Mouse (Mus musculus) limb, embryonic 14.5 days (tissue): ENCODE results near the gene Sh3bp4. TPM values are rescaled to one million over a fixed set of nuclear protein-coding genes. Genes with fewer than 3 reads are reported as not detected.

Experiments
- ATAC-seq: fragments of 200-750 bp; cut with Nextera tagmentation; 2 replicates; pipeline ENCODE4 v1.8.0; 2017; ENCODE audit warnings: low read depth, moderate number of reproducible peaks, moderate TSS enrichment; ENCODE audit not compliant: low FRiP score
- DNase-seq: peaks from one replicate; pipeline ENCODE4 v3.0.0-alpha.2; 2015; ENCODE audit warnings: low spot score
- H3K27ac ChIP-seq: fragments of 300-500 bp; sonication (generic); replicated peaks from 2 replicates; pipeline ENCODE4 v1.5.1; 2014; ENCODE audit warnings: low read depth, mild to moderate bottlenecking, low read length, moderate library complexity, mixed read lengths
- H3K27me3 ChIP-seq: fragments of 300-500 bp; sonication (generic); 2 replicates; pipeline ENCODE4 v1.6.1; 2014; ENCODE audit warnings: low read length, mixed read lengths; ENCODE audit not compliant: control insufficient read depth, insufficient read depth
- H3K36me3 ChIP-seq: fragments of 300-500 bp; sonication (generic); 2 replicates; pipeline ENCODE4 v1.6.1; 2014; ENCODE audit warnings: mild to moderate bottlenecking, low read length, moderate library complexity, mixed read lengths; ENCODE audit not compliant: control insufficient read depth, insufficient read depth
- H3K4me1 ChIP-seq: fragments of 300-500 bp; sonication (generic); 2 replicates; pipeline ENCODE4 v1.6.1; 2014; ENCODE audit warnings: antibody characterized with exemption, low read length, mixed read lengths; ENCODE audit not compliant: control insufficient read depth, insufficient read depth
- H3K4me2 ChIP-seq: fragments of 300-500 bp; sonication (generic); replicated peaks from 2 replicates; pipeline ENCODE4 v1.6.1; 2014; ENCODE audit warnings: low read depth, mild to moderate bottlenecking, low read length, moderate library complexity; ENCODE audit not compliant: severe bottlenecking
- H3K4me3 ChIP-seq: fragments of 300-500 bp; sonication (generic); replicated peaks from 2 replicates; pipeline ENCODE4 v1.5.1; 2014; ENCODE audit warnings: low read length
- H3K9ac ChIP-seq: fragments of 300-500 bp; sonication (generic); 2 replicates; pipeline ENCODE4 v1.6.1; 2014; ENCODE audit warnings: mild to moderate bottlenecking, low read depth, low read length, moderate library complexity; ENCODE audit not compliant: severe bottlenecking
- H3K9me3 ChIP-seq: fragments of 300-500 bp; sonication (generic); 2 replicates; pipeline ENCODE4 v1.6.1; 2016; ENCODE audit warnings: low read length; ENCODE audit not compliant: control insufficient read depth
- POLR2A ChIP-seq: fragments of 200-500 bp; IDR thresholded peaks from 2 replicates; pipeline ENCODE4 v1.8.0; 2012; ENCODE audit warnings: inconsistent platforms, mild to moderate bottlenecking, moderate library complexity, borderline replicate concordance; ENCODE audit not compliant: insufficient read depth, insufficient read length; ENCODE audit errors: extremely low read depth
- WGBS: fragments of 180-500 bp; shearing (Covaris S2); extraction: QIAGEN DNeasy Blood & Tissue Kit; methylation state at CpG from one replicate; pipeline ENCODE4 v1.1.7; 2014; 5-methylcytosine and 5-hydroxymethylcytosine counted together
- polyA plus RNA-seq, 2 experiments: library from polyadenylated mRNA; depleted of rRNA in 1 of 2; stranded (reverse) in 1 of 2; unstranded in 1 of 2; fragments of >200 nt; fragmentation: Nextera tagmentation in 1 of 2; extraction: Ambion mirVana in 1 of 2; gene quantifications; 2 replicates each; pipeline versions ENCODE4 v1.2.1 to v1.2.3; 2012 to 2014

The Sh3bp4 gene
- polyA plus RNA-seq, 2 experiments = 20.4 to 20.8 TPM

- Histone ChIP-seq H3K4me3 (no peak overlapping the region), H3K27ac (no peak overlapping the region), H3K4me2 (no peak overlapping the region), H3K36me3 (no peaks in the 10 kb centered on the region), H3K9me3 (no peaks in the 10 kb centered on the region), H3K27me3 (no peaks in the 10 kb centered on the region), H3K4me1 (peaks cover 20% of the 10 kb centered on the region), H3K9ac (no peak overlapping the region)
- WGBS = 86% methylated on average over 5 of the region's 5 CpGs
- no peak for ATAC-seq
- TF ChIP-seq POLR2A = no peak
- DNase-seq = no peak
Observed at GRCm38 (mm10) chr1:89118836-89119235, 48.6 kb downstream of the Sh3bp4 start.

GRCm38 (mm10) chr1:89120290-89120689 lies 50.1 kb downstream of the Sh3bp4 start:
- Histone ChIP-seq H3K4me1 (peaks cover 20% of the 10 kb centered on the region), H3K27me3 (no peaks in the 10 kb centered on the region), H3K4me3 (no peak overlapping the region), H3K27ac (no peak overlapping the region), H3K9ac (no peak overlapping the region), H3K9me3 (no peaks in the 10 kb centered on the region), H3K4me2 (no peak overlapping the region), H3K36me3 (no peaks in the 10 kb centered on the region)
- ATAC-seq = no peak
- WGBS = 64% methylated on average over 4 of the region's 4 CpGs
- no peak for TF ChIP-seq POLR2A
- DNase-seq = no peak

DNA sequence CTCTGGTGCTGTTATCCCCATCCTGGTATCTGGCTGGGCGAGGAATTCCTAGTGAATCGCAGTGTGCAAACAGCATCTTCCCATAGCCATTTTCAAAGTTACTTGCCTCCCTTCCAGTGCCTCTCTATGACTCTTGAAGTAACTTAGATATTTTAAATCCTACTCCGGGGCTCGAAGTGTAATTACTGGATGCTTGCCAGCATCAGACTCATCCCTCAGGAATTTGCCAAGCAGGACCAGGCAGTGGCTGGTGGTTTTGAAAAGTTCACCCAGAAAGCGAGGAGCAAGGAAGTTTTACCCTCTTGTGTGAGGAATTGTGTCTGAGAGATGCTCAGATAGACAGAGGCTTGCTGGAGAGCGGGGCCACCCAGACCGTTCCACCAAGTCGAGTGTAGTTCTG lies 51.3 kb downstream of the Sh3bp4 start:
- WGBS = 49% methylated on average over 8 of the region's 8 CpGs
- peaks cover 20% of the 10 kb centered on the region for H3K4me1 ChIP-seq
- H3K27ac ChIP-seq = peak overlapping the region; percentile 0; the same call in 1 of the 2 replicates
- H3K9me3 ChIP-seq = no peaks in the 10 kb centered on the region
- DNase-seq (peak; percentile 56), ATAC-seq (no peak)
- TF ChIP-seq POLR2A = no peak
- no peak overlapping the region for H3K4me3 ChIP-seq
- H3K4me2 ChIP-seq = no peak overlapping the region
- no peaks in the 10 kb centered on the region for H3K27me3 ChIP-seq
- H3K36me3 ChIP-seq = no peaks in the 10 kb centered on the region
- no peak overlapping the region for H3K9ac ChIP-seq

DNA sequence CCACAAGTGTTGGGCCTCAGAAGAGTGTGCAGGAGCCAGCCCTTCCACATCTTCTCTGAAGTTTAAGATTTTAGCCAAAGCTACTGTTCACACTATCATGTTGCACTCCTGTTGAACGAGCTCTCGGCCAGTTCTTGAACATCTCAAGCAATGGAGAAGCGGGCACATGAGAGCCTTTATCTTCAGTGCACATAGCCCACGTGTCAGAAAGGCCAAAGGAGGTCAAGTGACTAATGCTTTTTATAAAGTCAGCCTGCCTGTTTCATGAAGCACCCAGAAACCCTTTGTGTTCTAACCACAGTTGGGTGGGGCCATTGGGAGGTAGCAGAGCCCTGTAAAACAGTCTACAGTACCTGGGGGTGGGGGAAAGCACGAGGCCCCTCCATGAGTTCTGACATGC lies 52.2 kb downstream of the Sh3bp4 start:
- Histone ChIP-seq H3K27me3 (no peaks in the 10 kb centered on the region), H3K27ac (no peak overlapping the region), H3K4me2 (no peak overlapping the region), H3K4me1 (peaks cover 20% of the 10 kb centered on the region), H3K9ac (no peak overlapping the region), H3K36me3 (no peaks in the 10 kb centered on the region), H3K9me3 (no peaks in the 10 kb centered on the region), H3K4me3 (no peak overlapping the region)
- no peak for TF ChIP-seq POLR2A
- 83% methylated on average over 5 of the region's 5 CpGs for WGBS
- no peak for ATAC-seq
- DNase-seq = no peak

DNA sequence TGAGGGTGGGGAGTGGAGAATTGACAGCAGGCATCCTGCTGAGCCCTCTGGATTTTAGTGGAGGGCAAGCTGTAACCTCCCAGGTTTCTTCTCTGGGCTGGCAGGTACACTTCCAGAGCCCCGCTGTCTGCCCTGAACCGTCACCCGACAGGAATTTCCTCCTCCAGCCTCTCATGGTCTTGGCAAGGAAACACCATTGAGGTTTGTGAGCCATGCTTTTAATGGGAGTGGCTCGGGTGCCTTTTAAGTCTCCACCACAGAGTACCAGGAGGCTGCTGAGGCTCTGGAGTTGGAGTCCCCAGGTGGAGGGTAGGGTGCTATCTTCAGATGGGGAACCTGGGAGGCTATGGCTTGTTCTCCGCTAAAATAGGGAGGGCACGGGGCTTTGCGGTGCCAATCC lies 53.9 kb downstream of the Sh3bp4 start:
- WGBS = 77% methylated on average over 7 of the region's 7 CpGs
- ATAC-seq = no peak
- H3K4me1 ChIP-seq = peaks cover 20% of the 10 kb centered on the region
- no peak overlapping the region for H3K9ac ChIP-seq
- no peak for TF ChIP-seq POLR2A
- no peak overlapping the region for H3K4me3 ChIP-seq
- DNase-seq = no peak
- H3K27ac ChIP-seq = no peak overlapping the region
- H3K9me3 ChIP-seq = no peaks in the 10 kb centered on the region
- no peaks in the 10 kb centered on the region for H3K36me3 ChIP-seq
- no peaks in the 10 kb centered on the region for H3K27me3 ChIP-seq
- H3K4me2 ChIP-seq = no peak overlapping the region

DNA sequence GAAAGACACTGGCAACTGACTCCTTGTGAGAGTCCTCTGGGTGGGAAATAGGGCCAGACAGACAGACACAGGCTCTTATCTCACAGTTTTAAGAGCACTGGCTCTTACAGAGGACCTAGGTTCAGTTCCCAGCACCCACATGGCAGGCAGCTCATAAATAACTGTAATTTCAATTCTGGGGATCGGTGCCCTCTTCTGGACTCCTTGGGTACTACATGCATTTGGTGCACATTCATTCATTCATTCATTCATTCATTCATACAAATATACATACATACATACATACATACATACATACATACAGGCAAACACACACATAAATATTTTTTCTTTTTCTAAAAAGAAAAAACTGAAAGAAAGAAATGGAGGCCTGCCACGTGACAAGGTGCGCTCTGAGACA lies 56.9 kb downstream of the Sh3bp4 start:
- Histone ChIP-seq H3K4me3 (no peak overlapping the region), H3K9me3 (no peaks in the 10 kb centered on the region), H3K27me3 (no peaks in the 10 kb centered on the region), H3K4me1 (no peaks in the 10 kb centered on the region), H3K4me2 (no peak overlapping the region), H3K27ac (no peak overlapping the region), H3K36me3 (no peaks in the 10 kb centered on the region), H3K9ac (no peak overlapping the region)
- DNase-seq (no peak), ATAC-seq (no peak)
- WGBS = 96% methylated on average over 3 of the region's 3 CpGs
- no peak for TF ChIP-seq POLR2A
